Mouse (Mus musculus) bone marrow, adult 2 months (tissue): ENCODE measurements around the gene Pusl1.

Experiments
- CTCF ChIP-seq: fragments of 200-500 bp; IDR thresholded peaks from 2 replicates; pipeline ENCODE4 v1.5.1; 2011; ENCODE audit warnings: low read length, control low read depth; ENCODE audit not compliant: control insufficient read depth, insufficient read depth
- POLR2A ChIP-seq: fragments of 200-500 bp; IDR thresholded peaks from 2 replicates; pipeline ENCODE4 v1.6.1; 2011; ENCODE audit warnings: low read depth, mild to moderate bottlenecking, control low read depth, low read length, borderline replicate concordance; ENCODE audit not compliant: control insufficient read depth

DNA sequence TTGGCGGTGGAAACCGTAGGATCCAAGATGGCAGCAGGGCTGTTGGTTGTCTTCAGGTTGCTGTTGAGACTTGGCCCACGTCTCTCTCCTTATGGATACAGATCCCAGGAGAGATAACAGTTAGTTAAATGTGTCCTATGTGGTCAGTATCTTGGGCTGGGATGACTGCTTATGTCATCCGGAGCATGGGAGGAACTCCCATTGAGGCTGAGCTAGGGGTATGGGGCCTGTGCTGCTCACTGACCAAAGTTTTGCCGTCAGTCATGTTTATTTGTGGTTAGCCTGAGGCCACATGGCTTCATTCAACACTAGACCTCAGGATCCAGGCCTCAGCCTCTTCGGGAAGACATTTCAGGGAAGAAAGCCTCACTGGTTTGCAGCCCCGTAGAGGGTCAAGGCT, 20.2 kb downstream of the Pusl1 start:
- TF ChIP-seq CTCF (no peak), POLR2A (no peak)
